Mouse (Mus musculus) adipocyte (in vitro differentiated cells): ENCODE measurements around the gene AL731706.1.
"Not testable (repeated sequence)": the region's sequence is repeated elsewhere in the genome, so short reads cannot be mapped to it uniquely, and the experiment has no call there.

Source experiments
- DNase-seq: peaks from one replicate; pipeline ENCODE4 v3.0.0-alpha.2; 2016; ENCODE audit warnings: low spot score

AL731706.1 gene

DNA sequence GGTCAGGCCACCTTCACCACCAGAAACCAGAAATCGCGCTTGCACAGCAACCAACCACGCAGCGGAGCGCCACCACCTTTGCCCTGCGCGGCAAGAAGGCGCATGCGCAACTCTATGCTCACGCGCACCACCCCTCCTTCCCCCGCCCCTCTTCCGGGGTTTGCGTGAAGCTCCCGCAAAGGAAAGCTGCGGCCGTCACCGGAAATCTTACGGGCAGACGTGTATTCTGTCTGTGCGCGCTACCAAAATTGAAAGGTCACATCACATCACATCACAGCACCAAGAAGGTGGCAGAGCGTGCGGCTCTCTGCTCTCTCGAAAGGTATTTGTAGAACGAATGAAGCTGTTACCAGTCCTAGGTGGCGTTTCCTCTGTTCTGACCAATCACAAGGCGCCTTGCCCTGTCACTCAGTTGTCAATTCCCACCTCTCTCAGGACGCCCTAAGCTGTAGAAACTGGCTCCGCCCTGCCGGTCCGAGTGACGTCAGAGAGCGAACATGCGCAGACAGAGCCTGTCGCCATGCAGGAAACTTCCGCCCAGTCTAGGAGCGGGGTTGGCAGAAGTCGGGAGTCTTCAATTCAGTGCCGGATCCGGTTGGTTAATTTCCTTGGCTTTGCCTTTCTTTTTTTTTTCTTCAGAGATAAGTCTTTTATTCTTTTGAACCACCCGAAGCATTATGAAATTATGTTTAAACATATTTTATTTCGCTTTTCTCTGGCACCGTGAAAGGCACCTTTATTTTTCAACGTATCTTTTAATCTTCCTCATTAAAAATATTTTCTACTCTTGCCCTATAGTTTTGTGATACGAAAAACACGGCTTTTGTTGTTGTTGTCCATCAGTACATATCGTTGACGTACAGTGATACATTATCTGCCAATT is at the start of gene AL731706.1, which contains the start of the genes Slx4ip and Mkks:
Gene AL731706.1 (minus strand): TSS at position 322 of the 883 bp plus-strand sequence.
Gene Slx4ip (plus strand): TSS at position 151 of the 883 bp plus-strand sequence.
Gene Mkks (minus strand): TSS at position 322 of the 883 bp plus-strand sequence.
- DNase-seq = peak; percentile 100

- DNase-seq = no peak
Observed at GRCm38 (mm10) chr2:136938249-136938648, 47.1 kb upstream of the AL731706.1 start.

GRCm38 (mm10) chr2:136936391-136937288 is 45.5 kb upstream of the AL731706.1 start:
- no peak for DNase-seq

- DNase-seq = peak; percentile 60
Observed at GRCm38 (mm10) chr2:136921003-136921408, 29.8 kb upstream of the AL731706.1 start.

GRCm38 (mm10) chr2:136920257-136920993 is 29.2 kb upstream of the AL731706.1 start:
- DNase-seq = no peak

- no peak for DNase-seq
Observed at GRCm38 (mm10) chr2:136919433-136919832, 28.2 kb upstream of the AL731706.1 start.

GRCm38 (mm10) chr2:136914334-136914902 is 23.2 kb upstream of the AL731706.1 start:
- peak; percentile 66 for DNase-seq

- no peak for DNase-seq
Observed at GRCm38 (mm10) chr2:136913021-136913420, 21.8 kb upstream of the AL731706.1 start.

- DNase-seq = no peak
Observed at GRCm38 (mm10) chr2:136911958-136912411, 20.8 kb upstream of the AL731706.1 start.

DNA sequence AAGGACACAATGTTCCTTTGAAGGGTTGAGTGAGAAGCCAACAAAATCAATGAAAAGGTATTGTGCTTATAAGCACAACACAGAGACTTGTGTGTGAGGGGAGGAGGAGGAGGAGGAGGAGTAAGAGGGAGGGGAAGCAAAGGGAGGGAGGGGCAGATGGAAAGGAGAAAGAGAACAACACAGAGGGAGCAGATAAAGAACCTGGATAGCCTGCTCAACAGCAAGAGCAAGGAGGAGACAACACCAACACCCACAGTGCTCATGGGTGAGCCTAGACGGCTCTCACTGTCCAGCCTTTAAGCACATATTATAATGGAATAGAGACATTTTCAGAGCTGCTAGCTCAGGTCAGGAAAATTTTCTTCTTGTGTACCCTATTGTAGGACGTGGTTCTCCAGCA is 18.1 kb upstream of the AL731706.1 start:
- no peak for DNase-seq

DNA sequence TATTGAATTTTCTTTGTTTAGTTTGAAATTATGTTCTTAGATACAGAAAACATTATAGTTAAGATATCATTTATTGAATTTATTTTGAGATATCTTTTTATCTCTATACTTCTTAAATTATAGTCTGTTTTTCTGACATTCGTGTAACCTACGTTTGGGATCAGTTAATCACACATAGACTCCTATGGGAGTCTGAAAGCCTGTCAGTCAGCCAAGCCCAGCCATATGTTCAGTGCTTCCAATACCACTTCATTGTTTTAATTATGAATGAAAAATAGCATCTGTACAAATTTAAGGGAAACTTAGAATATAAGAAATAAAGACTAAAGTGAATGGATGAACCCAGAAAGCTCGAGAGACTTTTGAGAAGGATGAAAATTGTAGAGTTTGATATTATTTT is 17.4 kb upstream of the AL731706.1 start:
- no peak for DNase-seq

DNA sequence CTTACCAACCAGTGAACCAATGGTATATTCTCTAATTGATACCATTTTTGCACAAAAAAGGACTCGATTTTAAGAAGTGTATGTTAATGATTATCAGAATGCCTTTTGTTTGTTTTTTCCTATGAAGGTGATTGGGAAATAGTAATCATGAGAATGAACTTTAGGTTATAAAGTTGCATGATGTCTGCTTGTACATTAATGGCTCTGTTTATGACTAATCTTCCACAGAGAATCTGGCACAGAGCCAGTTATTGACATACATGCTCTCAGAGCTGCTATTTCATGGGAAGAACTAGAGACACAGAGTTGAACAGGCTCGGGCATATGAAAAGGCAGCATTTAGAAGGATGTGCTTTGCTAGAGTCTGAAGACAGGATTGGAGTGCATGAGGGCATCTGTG is 4.9 kb upstream of the AL731706.1 start:
- peak; percentile 45 for DNase-seq

GRCm38 (mm10) chr2:136894494-136894893 is 3.3 kb upstream of the AL731706.1 start:
- no peak for DNase-seq

GRCm38 (mm10) chr2:136891951-136892371 is 772 bp upstream of the AL731706.1 start:
- peak; percentile 99 for DNase-seq

DNA sequence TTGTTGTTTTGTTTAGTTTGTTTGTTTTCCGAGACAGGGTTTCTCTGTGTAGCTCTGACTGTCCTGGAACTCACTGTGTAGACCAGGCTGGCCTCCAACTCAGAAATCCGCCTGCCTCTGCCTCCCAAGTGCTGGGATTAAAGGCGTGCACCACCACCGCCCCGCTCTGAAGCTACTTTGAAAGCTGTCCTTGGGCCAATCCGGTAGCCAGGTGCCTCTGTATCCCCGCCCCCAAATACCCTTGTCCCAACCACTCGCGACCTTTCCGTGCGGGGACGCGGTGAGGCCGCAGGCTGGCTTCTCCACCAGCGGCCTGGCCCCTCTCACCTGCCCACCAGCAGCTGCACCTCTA is 497 bp downstream of the AL731706.1 start:
- DNase-seq = not testable (repeated sequence)

DNA sequence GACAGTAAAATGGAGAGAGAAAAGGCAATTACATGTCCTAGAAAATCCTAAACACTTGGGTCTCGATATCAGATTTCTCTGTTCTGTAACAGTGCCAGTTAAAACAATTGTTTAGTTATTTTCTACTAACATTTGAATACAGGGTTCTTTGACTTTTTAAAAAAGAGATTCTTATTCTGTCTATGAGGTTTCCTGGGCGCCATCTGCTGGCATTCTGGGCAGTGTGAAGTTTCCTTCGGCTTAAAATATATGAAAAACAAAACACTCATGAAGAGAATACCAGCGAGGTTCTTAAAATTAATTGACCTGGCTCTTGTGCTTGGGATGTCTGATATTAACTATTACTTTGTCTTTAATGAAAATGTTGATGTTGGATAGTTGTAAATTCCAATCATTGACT is 4.3 kb downstream of the AL731706.1 start:
- peak; percentile 79 for DNase-seq

DNA sequence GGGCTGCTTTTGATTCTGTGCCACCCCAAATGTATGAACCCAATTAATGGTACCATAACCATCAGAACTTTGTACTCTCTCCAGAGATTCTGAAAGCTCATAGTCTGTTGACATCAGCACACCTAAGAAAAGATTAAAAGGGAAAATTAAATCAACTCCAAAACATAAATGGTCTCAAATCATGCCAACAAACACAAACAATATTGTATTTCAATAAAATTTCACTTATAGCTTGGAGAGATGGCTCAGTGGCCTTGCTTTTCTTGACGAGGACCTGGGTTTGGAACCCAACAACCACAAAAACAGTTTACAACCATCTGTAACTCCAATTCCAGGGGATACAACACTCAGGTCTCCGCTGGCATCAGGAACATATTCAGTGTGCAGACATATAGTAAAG is 5.6 kb downstream of the AL731706.1 start, which contains the start of gene AL731706.2:
Gene AL731706.2 (minus strand): TSS at position 101 of the 400 bp plus-strand sequence.
- no peak for DNase-seq

GRCm38 (mm10) chr2:136854543-136855388 is 36.4 kb downstream of the AL731706.1 start:
- no peak for DNase-seq

DNA sequence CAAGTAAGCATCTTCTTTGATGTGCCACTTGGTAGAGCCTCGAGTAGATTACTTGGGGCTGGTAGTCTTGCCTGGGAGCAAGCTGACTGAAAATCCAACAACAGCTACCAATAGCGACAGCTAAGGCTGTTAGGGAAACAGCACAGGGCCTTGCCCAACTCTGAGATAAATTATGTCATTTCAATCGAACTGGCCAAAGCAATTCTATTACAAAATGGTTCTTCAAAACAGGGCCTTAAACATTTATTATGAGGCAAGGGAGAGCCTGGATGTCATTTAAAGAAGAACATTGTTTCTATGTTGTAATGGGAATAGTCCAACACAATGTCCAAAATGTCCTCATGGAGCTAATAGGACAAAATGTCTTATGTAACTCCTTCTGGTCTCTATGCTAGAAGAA is 40.8 kb downstream of the AL731706.1 start:
- DNase-seq = peak; percentile 66

DNA sequence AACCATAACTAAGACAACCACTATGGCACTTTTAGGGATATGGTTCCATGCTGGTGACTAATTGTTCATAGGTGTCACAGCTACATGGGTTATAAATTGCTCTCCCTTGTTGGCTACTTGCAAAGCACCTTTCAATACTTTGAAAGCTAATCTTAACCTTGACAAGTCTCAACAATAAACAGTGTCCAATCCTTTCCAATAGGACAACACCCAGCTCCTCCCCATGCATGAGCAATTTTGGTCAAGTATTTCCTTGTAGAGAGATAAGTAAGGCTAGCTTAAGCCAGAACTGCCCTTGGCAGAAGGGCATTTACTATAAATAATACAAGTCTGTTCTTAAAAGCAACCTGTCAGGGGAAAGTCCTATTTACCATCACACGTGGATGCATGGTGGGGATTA is 53.2 kb downstream of the AL731706.1 start:
- peak; percentile 23 for DNase-seq
